Mouse (Mus musculus): ENCODE measurements at regions not wholly inside any gene's neighbourhood (a gene's known extent, or its start where the extent isn't known, plus 50 kb on each side); places are given as distances from the start of the nearest gene placed in this dataset.

DNA sequence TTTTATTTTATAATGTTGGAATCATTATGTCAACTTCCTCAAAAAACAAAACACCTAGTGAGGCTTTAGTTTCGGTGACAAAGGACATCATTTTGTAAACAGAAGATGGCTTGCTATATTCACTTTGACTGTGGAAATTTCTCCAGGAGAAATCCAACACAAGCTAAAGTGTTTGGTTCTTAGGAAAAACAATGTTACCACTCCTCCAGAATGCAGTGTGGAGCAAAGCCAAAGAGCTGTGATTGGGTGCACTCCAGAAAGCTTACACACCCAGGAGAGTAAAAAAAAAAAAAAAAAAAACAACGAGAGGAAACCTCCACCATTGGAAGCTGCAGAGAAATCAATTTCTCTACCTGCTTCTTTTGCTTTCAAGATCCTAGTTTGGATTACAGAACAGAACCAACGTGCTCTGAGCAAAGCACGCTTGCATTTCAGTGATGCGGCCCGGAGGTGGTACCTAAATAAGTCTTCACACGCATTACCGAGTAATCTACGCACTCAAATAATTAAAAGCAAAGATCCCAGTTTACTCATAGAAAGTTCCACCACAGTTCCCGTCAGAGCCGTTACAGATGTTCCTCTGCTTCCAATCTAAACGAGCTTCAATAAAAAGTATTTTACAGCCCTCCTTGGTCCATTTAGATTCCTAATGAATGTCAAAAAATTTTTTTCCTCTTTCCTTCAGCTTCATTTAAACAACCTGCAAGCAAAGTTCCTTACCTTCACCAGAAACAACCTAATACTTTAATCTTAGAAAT is 199.5 kb upstream of the Gk2 start:
- DNase-seq = no peak

DNA sequence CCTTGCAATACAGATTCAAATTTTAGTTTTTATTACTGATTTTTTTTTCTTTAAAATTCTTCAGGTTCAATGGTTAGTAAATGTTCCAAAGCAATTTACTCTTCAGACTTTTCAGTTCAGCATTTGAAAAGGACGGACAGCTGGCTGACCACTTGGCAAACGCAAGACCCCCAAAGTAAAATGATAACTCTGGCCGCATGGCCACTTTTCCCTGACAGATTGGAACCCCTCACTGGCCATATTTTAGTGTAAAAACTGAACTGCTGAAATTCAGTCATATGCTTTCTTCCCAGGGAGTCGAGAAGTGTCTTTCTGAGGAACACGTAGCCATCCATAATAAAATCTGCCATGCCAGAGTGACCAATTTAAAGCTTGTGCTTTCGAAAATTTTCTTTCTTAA is 198.4 kb upstream of the Gk2 start:
- DNase-seq = no peak

DNA sequence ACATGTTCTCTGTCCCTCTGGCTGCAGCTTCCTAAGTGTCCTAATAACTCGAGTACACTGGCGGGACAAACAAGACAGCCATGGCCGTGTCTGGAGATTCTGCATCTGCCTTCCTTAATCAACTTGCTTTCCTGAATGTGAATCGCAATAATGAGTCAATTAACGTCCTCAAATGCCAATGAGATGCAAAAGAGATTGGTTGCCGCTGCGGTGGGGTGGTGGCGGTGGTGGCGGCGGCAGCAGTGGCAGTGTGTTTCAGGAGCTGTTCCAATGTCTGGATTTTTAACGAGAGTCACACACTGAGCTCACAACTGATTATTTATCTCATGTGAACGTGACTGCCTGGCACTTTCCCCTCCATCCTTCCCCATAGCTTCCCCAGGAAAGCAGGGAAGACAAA is 197.6 kb upstream of the Gk2 start:
- DNase-seq = peak; percentile 71

DNA sequence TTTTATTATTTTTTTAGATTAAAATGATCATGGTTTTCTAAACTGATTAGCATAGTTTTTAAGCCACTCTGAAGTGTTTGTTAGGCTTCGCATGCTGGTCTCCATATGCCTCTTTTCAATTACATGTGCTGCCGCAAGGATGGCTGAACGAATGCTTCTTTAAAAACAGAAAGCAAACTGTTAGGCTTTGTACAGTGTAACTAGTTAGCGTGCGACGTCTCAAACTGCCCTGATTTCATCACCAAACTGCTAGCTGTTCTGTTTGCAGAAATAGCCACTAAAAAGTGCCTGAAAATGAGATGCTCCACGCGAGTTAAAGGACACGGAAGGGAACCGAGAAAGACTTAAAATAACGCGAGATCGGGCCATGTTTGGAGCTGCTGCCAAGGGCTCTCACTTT is 185.4 kb upstream of the Gk2 start:
- no peak for DNase-seq

DNA sequence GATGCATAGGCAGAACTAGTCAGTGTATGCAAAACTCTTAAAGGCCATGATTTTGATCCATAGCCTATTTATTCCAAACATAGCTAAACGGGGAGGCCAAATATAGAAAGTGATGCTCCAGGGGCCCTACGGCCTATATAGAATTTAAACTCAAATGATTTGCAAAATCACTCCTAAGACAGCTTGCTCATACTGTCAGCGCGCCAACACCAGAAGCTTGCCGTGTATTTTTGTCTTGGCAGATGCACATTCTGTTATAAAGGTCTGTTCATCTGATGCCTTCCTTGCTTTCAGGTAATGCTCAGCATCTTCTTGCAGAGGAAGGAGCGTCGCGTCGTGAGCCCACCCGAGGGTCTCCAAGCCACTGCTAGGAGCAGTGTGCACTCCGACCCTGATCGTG is 184.8 kb upstream of the Gk2 start:
- DNase-seq = no peak

DNA sequence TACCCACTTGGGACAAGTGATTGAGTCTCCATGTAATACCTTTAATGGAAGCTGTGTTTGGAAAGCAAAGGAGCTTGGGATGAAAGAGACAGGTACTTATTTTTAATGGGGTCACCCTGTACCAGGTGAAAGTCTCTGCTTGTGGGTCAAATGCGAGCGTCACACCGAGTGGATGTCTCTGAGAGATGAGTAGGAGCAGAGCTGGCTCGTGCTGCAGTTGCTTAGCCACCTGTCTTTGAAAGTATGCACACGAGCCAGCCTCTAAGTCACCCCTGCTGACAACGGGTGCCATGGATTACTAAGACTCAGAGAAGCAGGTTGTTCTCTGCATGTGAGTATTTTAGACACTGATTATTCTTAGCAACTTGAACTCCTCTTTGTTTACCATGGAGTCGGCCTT is 179.5 kb upstream of the Gk2 start:
- DNase-seq = peak; percentile 47

DNA sequence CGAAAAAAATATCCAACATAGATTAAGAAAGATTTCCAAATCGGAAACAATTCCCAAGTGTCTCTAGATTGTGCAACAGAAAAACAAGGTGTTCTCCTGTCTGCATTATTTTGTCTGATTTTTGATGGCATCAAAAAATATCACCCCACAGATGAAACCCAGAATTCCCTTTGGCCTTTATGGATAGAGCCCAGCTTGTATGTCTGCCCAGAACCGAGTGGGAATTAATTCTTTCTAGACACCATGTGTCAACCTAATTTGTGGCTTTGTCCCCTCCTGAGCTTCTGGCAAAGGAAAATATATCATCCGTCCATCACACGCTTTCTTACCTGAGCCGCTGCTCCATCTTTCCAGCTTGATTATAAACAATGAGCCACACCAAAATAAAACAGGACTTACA is 176.9 kb upstream of the Gk2 start:
- no peak for DNase-seq

DNA sequence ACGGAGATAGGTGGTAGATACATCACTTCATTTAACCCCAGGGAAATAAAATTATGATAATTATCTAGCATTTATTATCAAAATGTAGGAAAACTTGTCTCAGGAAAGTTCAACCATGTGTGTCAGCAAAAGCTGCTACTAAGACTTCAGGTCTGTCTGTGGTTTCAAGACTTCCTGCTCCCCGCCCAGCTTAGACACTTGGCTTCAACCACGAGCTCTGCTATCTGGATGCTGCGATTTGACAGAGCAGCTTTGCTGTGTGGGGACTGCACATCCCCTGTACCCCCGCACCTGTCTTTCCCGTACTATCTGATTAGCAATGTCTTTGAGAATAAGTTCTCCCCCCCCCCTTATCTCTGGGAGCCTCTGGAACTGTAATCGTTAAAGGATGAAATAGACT is 176.0 kb upstream of the Gk2 start:
- DNase-seq = no peak

DNA sequence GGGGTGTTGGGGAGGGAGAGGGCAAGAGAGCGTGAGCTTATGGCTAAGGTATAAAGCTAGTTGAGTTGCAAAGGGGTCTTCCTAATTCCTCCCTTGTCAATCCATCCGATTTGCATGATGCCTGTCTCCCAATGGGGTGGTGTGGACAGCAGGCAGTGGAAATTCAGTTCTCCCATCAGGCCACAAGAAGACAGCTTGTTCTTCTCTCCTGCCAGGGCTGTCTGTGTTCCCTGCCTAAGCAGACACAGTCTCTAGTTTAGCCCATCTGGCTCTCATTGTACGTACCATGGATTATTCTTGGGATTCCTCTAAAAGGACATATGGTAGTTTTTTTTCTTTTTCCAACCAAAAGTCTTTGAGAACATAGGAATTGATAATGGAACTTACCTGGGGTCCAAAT is 168.4 kb upstream of the Gk2 start:
- DNase-seq = no peak

DNA sequence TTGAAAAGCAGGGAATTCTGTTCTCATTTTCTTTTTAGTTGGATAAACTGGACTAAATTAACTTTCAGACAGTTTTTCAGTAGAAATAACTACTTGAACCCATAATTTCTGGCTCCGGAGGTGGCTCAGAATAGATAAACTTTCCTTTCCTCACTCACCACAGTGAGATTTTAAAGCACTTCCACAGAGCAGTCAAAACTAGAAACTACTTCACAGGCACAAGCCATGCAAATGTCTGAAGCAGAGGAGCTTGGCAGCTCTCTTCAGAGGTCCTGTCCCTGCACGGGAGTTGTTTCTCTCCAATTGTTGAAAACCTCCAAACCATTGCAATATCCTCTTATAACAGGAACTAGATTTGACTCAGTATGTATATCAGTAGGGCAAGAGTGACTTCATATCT is 163.1 kb upstream of the Gk2 start:
- no peak for DNase-seq

DNA sequence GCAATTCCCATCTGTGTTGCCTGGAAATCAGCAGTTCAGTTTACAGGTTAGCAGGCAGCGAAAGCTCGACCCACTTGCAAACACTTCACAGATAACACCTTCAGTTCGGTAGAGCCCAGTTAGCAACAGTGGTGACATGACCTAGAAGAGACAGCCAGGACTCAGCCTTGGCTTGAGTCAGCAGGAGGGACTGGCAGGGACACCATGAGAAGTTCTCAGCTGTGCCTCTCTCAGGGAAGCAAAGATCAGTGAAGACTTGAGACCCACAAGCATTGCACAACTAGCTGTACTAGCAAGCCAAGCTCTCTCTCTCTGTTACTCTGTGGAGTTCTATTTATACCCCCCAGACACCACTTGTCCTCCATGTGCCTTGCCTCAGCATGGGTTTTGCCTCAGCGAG is 161.6 kb upstream of the Gk2 start:
- DNase-seq = no peak

DNA sequence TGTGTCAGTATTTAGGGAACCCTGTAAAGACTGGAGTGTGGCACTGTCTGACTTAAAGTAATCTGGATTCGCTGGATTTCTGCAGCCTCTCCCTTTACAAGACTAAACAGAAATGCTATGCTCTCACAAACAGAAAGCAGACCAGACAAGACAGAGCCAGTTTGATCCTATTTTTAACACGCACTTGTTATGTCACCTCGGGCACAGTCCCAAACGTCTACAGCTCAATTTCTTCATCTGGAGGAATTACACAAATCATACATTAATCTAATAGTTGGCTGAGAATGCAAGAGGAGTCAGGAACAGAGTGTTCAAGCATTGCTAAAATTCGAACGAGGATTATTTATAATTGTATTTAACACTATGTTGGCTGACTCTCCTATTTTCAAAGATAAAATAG is 145.4 kb upstream of the Gk2 start:
- peak; percentile 7 for DNase-seq

DNA sequence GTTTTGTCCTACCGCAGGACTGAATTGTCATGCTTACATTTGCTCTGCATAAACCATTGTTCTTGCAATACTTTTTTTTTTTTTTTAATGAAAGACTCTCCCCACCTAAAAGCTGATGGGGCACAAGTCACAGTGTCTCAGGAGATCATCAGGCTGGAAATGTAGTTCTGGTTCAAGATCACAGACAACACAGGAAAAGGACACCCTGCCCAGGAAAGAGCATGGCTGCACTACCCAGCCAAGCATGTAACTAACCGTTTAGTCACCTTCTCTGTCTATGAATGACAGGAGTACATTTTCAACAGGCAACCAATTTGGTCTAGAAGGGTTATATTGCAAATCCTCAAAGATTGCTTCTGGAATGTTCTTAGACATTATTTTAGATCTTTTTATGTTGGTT is 144.6 kb upstream of the Gk2 start:
- DNase-seq = no peak

DNA sequence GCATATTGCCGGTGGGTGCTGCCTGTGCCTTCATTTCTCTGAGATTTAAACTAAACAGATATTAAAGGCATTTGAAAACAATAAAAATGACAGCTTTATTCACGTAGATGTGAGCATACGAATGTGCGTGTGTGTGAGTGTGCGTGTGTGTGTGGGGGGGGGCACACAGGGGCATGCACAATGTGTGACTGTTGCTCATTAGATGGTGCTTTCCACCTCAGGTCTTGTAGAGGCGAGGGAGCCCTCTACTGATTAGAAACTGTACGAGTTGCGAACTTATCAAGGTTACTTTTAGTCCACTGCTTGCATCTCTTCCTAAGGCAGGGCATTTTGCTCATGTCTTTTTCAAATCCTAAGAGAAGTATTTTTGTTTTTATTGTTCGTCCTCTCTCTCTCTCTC is 141.9 kb upstream of the Gk2 start:
- peak; percentile 25 for DNase-seq

DNA sequence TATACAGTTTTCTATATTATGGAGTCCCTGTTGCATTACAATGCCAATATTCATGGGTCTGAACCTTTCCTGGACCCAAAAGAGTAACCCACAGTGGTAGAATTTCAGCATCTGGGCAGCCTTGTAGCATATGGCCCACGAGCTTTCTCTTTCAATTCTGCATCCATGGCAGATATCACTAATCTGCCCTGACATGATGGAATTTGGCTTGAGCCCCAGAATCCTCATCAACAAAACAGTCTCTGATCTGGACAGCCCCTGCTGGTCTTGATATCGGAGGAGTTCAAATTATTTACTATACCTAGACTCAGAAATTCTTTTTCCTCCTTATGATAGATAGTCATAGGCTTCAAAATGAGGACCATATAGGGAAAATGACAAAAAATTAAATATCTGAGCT is 139.1 kb upstream of the Gk2 start:
- peak; percentile 68 for DNase-seq

DNA sequence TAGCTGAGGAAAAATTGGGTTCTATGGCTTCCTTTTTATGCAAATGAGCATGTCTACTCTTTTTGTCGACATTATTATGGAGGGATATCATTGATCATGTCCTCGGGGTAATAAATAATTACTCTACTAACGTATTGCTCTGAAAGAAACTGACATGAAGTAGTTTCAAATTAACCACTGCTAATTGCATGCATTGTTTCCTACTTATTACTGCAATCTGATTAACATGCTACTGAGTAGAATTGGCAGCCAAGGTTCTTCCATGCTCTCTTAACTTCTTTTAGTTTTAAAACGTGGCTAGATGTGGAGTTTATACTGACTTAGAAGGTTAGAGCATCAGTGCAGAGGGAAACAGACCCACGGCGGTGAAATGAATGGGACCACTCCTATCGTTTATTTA is 137.3 kb upstream of the Gk2 start:
- DNase-seq = peak; percentile 40

DNA sequence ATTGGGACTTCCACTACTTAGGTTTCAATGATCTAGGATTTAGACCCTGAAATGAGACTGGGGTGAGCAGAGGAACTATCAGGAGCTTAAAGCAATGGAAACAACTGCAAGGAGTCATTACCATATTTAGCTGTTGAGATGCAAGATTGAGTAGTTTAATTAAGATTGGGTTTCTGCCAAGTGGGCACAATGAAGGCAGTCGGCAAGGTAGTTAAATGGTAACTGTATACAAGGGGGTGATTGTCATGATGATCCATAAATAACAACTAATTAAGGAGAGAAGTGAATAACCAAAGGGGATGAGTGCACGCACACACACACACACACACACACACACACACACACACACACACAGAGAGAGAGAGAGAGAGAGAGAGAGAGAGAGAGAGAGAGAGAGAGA is 125.7 kb upstream of the Gk2 start:
- peak; percentile 79 for DNase-seq

DNA sequence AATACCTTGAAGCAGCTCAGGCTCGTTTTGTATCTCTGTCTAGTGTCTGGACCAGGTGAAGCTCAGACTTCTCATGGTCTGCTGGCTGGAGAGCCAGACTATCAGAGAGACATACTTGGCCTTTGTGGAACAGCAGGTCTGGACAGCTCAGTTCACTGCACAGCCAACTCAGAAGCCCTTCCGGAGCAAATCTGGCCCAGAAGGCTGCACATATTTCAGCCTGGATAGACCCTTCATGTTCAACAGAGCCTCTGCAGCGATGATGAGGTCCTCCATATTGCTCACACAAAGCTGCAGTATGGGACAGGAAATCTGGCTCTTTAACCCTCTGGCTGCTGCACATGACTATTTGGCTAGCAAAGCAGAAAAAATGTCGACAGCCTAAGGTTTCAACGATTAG is 108.7 kb upstream of the Gk2 start:
- DNase-seq = no peak

DNA sequence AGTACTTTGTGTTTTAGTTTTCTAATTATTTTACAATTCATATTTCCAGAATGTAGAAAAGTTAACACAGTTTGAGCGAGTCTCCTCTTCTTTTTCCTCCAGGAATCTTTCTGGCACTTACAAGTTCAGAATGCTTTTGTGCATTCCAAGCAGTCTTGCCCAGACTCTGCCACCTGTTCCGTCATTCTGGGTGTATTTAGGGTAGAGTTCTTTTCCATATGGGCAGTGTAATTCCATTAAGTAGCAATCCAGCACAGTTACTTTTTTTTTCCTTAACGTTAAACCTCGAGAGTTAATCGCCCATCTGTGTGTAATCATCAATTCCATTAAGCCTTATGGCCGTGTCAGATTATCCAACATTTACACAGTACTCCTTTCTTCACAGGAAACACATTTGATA is 106.9 kb upstream of the Gk2 start:
- DNase-seq = peak; percentile 20

DNA sequence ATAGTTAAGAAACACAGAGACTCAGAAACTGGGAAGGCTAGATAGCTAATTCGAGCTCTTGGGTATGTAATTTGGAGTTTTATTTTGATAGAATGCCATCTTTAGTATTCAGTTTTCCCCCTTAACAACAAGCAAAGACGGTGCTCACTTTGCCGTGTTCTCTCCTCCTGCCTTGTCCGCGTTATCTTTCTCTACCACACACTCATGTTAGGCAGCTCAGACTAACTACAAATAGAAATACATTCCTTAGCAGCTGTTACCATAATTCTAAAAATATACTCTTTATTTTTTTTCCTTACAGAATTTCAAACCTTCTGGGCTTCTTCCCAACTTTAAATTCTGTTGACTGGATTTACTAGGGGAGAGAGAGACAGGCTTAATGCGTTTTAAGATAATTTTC is 97.5 kb upstream of the Gk2 start:
- no peak for DNase-seq

DNA sequence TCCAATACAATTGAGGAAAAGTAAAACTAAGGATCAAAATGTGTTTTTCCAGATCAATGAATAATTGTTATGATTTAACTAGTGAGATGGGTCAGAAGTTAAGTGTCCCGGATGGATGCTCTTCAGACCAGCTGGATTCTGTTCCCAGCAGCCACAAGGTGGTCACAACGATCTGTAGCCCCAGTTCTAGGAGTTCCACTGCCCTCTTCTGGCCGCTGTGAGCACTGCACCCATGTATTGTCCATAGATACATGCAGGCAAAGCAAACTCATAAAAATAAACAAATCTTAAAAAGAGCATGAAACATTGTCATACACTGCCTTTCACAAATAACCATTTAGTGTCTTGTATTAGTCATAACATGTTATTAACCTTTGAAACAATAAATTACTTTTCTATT is 96.3 kb upstream of the Gk2 start:
- no peak for DNase-seq

DNA sequence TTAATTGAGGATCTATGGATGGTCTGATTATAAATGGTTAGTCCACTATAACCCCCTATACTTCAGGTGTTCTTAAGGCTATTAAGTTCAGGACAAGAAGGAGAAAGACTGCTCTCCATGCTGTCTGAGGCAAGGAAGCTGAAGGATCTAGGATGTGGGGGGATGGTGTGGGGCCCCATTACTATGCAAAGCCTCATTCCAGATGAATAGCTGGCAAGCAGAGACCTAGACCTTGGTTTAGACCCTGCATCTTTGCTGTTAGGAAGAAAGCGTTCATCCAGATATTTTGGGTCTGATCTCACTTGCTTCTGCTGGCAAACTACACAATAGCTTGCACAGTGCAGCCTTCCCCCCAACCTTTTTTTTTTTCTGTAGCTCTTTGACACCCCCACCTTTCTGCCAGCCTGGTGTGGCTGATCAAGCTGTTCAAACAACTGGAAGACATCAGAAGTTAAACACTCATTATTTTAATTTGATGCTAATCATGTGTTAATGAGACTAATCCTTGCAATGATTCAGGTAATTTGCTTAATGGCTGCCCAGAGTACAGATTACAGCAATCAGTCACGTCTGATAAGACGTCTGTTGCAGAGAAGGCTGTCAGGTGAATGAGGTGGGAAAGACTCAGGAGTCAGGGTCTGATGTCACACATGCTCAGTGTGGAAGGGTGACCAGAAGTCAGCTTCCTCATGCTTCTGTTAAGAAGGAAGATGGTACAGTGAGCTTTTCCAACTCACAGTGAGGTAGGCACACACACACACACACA is 80.9 kb upstream of the Gk2 start:
- DNase-seq = peak; percentile 65

DNA sequence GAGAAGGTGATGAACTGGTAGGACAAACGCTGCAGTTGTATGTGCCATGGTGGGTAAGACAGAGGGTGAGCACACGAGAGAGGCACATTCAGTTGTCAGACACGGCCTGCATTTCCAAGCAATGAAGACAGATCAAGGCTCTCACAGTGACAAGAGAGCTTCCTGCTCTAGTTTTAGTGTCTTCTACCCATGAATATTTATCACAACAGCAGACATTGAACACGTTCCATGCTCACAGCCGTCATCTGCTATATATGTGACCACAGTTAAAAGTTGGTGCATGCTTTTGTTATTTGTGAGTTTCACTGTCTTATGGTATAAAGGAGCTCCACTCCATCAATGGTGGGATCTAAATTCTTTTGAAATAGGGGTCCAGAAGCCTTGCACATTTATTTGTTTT is 76.9 kb upstream of the Gk2 start:
- no peak for DNase-seq

DNA sequence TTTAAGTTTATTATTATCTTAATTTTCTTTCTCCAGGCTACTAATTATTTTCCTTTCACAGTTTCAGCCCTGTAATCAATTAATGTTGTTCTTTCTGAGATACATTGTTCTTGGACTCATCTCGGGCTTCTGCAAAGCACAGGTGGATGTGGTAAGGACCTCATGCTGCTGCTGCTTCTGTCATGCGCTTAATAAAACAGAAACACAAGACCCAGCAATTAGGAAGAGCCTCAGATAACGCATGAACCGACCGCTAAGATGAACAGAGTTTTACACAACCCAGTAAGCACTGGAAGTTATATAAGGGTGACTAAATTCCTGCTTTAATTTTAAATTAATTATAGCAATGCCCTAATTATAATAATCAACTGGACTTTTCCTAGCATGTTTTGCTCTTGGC is 70.7 kb upstream of the Gk2 start:
- DNase-seq = peak; percentile 34

All from retina, postnatal 1 day (tissue).